26 mouse cellular contexts compared by ENCODE assay signal in genomic region chr5:99828516-99828915, GRCm38 (mm10).
DNase-seq lines count a peak whose midpoint lies in the region; ATAC-seq lines count a peak whose summit lies in the region.
"Had no signal": no experiment of that assay in that cellular context is flagged by ENCODE, and none has a peak within 500 bp of the region (broad histone marks: within the 10 kb centered on the region; RNA-seq: fewer than 3 reads in every experiment).

No protein-coding gene starts in this region.

- H3K27ac ChIP-seq in hindbrain, embryonic 13.5 days, result no peak overlapping the region
- H3K27ac ChIP-seq: heart, embryonic 13.5 days; hindbrain, embryonic 12.5 days; layer of hippocampus, adult 2 months; limb, embryonic 15.5 days; neural tube, embryonic 12.5 days had no signal

- H3K9ac ChIP-seq in hindbrain, embryonic 13.5 days, result no peak overlapping the region
- H3K9ac ChIP-seq: heart, embryonic 13.5 days; hindbrain, embryonic 12.5 days; limb, embryonic 15.5 days; neural tube, embryonic 12.5 days had no signal

- H3K27me3 ChIP-seq in megakaryocyte, embryonic 14.5 days (replicated peaks), result no peaks in the 10 kb centered on the region
- no peaks in the 10 kb centered on the region for H3K27me3 ChIP-seq in hindbrain, embryonic 13.5 days
- H3K27me3 ChIP-seq: heart, embryonic 13.5 days; hindbrain, embryonic 12.5 days; limb, embryonic 15.5 days; neural tube, embryonic 12.5 days had no signal

- ATAC-seq in hindbrain, embryonic 13.5 days (ENCODE audit: low FRiP score), result no peak
- ATAC-seq: forebrain, embryonic 16.5 days; lung, postnatal 0 days had no signal

- peak; percentile 13 for DNase-seq in embryo, embryonic 10 days (ENCODE audit: low spot score)
- DNase-seq in embryo, embryonic 10.5 days (ENCODE audit: low spot score), result no peak
- DNase-seq in thymus, postnatal 0 days (ENCODE audit: low spot score), result peak; percentile 56
- no peak for DNase-seq in thymus, adult 18-20 months
- no peak for DNase-seq in liver
- no peak for DNase-seq in spleen, postnatal 10 days (ENCODE audit: low spot score in 2 of 2)
- DNase-seq: adrenal gland, adult 2 months; cerebellum, adult 11-12 months; cerebellum, postnatal 25 days; gastrocnemius, postnatal 10 days; heart, adult 11 months; heart, postnatal 14 days; kidney, adult 8-10 months; kidney, postnatal 25 days; midbrain, embryonic 14.5 days; right cerebral cortex, postnatal 25 days; spleen, adult 18-20 months had no signal

- peak overlapping the region; percentile 11 for H3K4me3 ChIP-seq in megakaryocyte, embryonic 14.5 days (replicated peaks)
- no peak overlapping the region for H3K4me3 ChIP-seq in hindbrain, embryonic 13.5 days
- H3K4me3 ChIP-seq: heart, embryonic 13.5 days; hindbrain, embryonic 12.5 days; layer of hippocampus, adult 2 months; limb, embryonic 15.5 days; neural tube, embryonic 12.5 days had no signal

- 78% methylated on average over 7 of the region's 7 CpGs for WGBS in hindbrain, embryonic 13.5 days

- no peaks in the 10 kb centered on the region for H3K36me3 ChIP-seq in megakaryocyte, embryonic 14.5 days (replicated peaks; ENCODE audit: low read length)
- H3K36me3 ChIP-seq in hindbrain, embryonic 13.5 days, result no peaks in the 10 kb centered on the region
- H3K36me3 ChIP-seq: heart, embryonic 13.5 days; hindbrain, embryonic 12.5 days; limb, embryonic 15.5 days; neural tube, embryonic 12.5 days had no signal

- H3K4me1 ChIP-seq in megakaryocyte, embryonic 14.5 days, result peaks cover 12% of the 10 kb centered on the region
- peaks cover 3% of the 10 kb centered on the region; the same call in 1 of the 2 replicates for H3K4me1 ChIP-seq in hindbrain, embryonic 13.5 days (replicated peaks)
- H3K4me1 ChIP-seq: hindbrain, embryonic 12.5 days; limb, embryonic 15.5 days; neural tube, embryonic 12.5 days had no signal

- no peaks in the 10 kb centered on the region for H3K9me3 ChIP-seq in megakaryocyte, embryonic 14.5 days
- no peaks in the 10 kb centered on the region for H3K9me3 ChIP-seq in hindbrain, embryonic 13.5 days
- H3K9me3 ChIP-seq: heart, embryonic 13.5 days; hindbrain, embryonic 12.5 days; limb, embryonic 15.5 days; neural tube, embryonic 12.5 days had no signal

- H3K4me2 ChIP-seq in hindbrain, embryonic 13.5 days, result no peak overlapping the region
- H3K4me2 ChIP-seq: heart, embryonic 13.5 days; hindbrain, embryonic 12.5 days; limb, embryonic 15.5 days; neural tube, embryonic 12.5 days had no signal

Comparison
In these comparisons a context has a peak if more than half of its experiments do, and no peak if none do; other contexts are left out.
1. DNase-seq: peak in embryo, embryonic 10 days (single experiment) and thymus, postnatal 0 days (single experiment); none in embryo, embryonic 10.5 days (single experiment), thymus, adult 18-20 months (0 of 2), liver (single experiment) and spleen, postnatal 10 days (0 of 2).